ENCODE assay signal across 18 mouse cellular contexts in genomic region chr10:22165328-22166003, GRCm38 (mm10). TPM values are rescaled to one million over a fixed set of nuclear protein-coding genes. Genes with fewer than 3 reads are reported as not detected.
"Had no signal": no experiment of that assay in that cellular context is flagged by ENCODE, and none has a peak within 500 bp of the region (broad histone marks: within the 10 kb centered on the region; RNA-seq: fewer than 3 reads in every experiment).

No protein-coding gene starts in this region.

RNA-seq across cellular contexts. Expression of gene H60b, which starts 7.1 kb away (rescaled TPM):
- total RNA-seq: gastrocnemius, adult 2 months; gastrocnemius, postnatal 25 days; heart, adult 18-20 months; heart, adult 8-10 months; heart, postnatal 10 days; heart, postnatal 25 days; heart, postnatal 4 days; hindbrain, postnatal 0 days; layer of hippocampus, adult 18-20 months; layer of hippocampus, adult 8-10 months; layer of hippocampus, postnatal 14 days; layer of hippocampus, postnatal 36 days; left cerebral cortex, postnatal 25 days had no signal
- polyA plus RNA-seq: large intestine, adult 2 months; liver, adult 2 months had no signal

RNA-seq across cellular contexts. Expression of gene Raet1e, which starts 7.1 kb away (rescaled TPM):
- total RNA-seq: gastrocnemius, adult 2 months; gastrocnemius, postnatal 25 days; heart, adult 8-10 months; heart, postnatal 25 days; layer of hippocampus, adult 18-20 months; layer of hippocampus, adult 8-10 months; layer of hippocampus, postnatal 14 days; layer of hippocampus, postnatal 36 days; left cerebral cortex, adult 18-20 months; left cerebral cortex, adult 8-10 months; left cerebral cortex, postnatal 25 days had no signal
- polyA plus RNA-seq: frontal cortex, adult 2 months had no signal

RNA-seq across cellular contexts. Expression of gene E030030I06Rik, which starts 16.4 kb away (rescaled TPM):
- total RNA-seq: layer of hippocampus, postnatal 36 days had no signal
